Mouse (Mus musculus) neural tube, embryonic 11.5 days (tissue): ENCODE results near the gene Gm2115. TPM values are rescaled to one million over a fixed set of nuclear protein-coding genes. Genes with fewer than 3 reads are reported as not detected.

Source experiments
- ATAC-seq: fragments of 200-750 bp; cut with Nextera tagmentation; 2 replicates; pipeline ENCODE4 v1.8.0; 2017; ENCODE audit warnings: moderate number of reproducible peaks, mild to moderate bottlenecking, moderate TSS enrichment, moderate library complexity; ENCODE audit not compliant: insufficient read depth, low FRiP score, low TSS enrichment
- DNase-seq: peaks from one replicate; pipeline ENCODE4 v3.0.0-alpha.2; 2015; ENCODE audit warnings: low spot score
- H3K27ac ChIP-seq: fragments of 300-500 bp; sonication (generic); 2 replicates; pipeline ENCODE4 v1.5.1; 2014; ENCODE audit warnings: low read depth, mild to moderate bottlenecking, low read length
- H3K27me3 ChIP-seq: fragments of 300-500 bp; sonication (generic); 2 replicates; pipeline ENCODE4 v1.6.1; 2014; ENCODE audit warnings: mild to moderate bottlenecking, low read length, mixed read lengths; ENCODE audit not compliant: control insufficient read depth, insufficient read depth
- H3K36me3 ChIP-seq: fragments of 300-500 bp; sonication (generic); 2 replicates; pipeline ENCODE4 v1.6.1; 2014; ENCODE audit warnings: mild to moderate bottlenecking, low read length, moderate library complexity, mixed read lengths; ENCODE audit not compliant: control insufficient read depth, insufficient read depth
- H3K4me1 ChIP-seq: fragments of 300-500 bp; sonication (generic); 2 replicates; pipeline ENCODE4 v1.6.1; 2014; ENCODE audit warnings: low read length, mixed read lengths; ENCODE audit not compliant: control insufficient read depth, insufficient read depth
- H3K4me2 ChIP-seq: fragments of 300-500 bp; sonication (generic); 2 replicates; pipeline ENCODE4 v1.6.1; 2014; ENCODE audit warnings: low read depth, mild to moderate bottlenecking, moderate library complexity
- H3K4me3 ChIP-seq: fragments of 300-500 bp; sonication (generic); 2 replicates; pipeline ENCODE4 v1.5.1; 2014; ENCODE audit warnings: low read depth, low read length
- H3K9ac ChIP-seq: fragments of 300-500 bp; sonication (generic); 2 replicates; pipeline ENCODE4 v1.6.1; 2014; ENCODE audit warnings: mild to moderate bottlenecking, low read length
- H3K9me3 ChIP-seq: fragments of 300-500 bp; sonication (generic); 2 replicates; pipeline ENCODE4 v1.6.1; 2016; ENCODE audit warnings: low read length; ENCODE audit not compliant: control insufficient read depth
- WGBS: fragments of 180-500 bp; shearing (Covaris S2); extraction: QIAGEN DNeasy Blood & Tissue Kit; methylation state at CpG from one replicate; pipeline ENCODE4 v1.1.7; 2014; 5-methylcytosine and 5-hydroxymethylcytosine counted together
- polyA plus RNA-seq: library from polyadenylated mRNA; unstranded; fragments of >200 nt; fragmentation: Nextera tagmentation; extraction: Ambion mirVana; gene quantifications from 2 replicates; pipeline ENCODE4 v1.2.1, GENCODE M21; 2014

Gene Gm2115
- polyA plus RNA-seq, 1 experiment from 2014 or later: 0.07 TPM

GRCm38 (mm10) chr7:84532795-84533194, 4.0 kb downstream of the Gm2115 start:
- ATAC-seq: no peak
- no peak overlapping the region for H3K4me3 ChIP-seq
- 88% methylated on average over 1 of the region's 1 CpGs for WGBS

DNA sequence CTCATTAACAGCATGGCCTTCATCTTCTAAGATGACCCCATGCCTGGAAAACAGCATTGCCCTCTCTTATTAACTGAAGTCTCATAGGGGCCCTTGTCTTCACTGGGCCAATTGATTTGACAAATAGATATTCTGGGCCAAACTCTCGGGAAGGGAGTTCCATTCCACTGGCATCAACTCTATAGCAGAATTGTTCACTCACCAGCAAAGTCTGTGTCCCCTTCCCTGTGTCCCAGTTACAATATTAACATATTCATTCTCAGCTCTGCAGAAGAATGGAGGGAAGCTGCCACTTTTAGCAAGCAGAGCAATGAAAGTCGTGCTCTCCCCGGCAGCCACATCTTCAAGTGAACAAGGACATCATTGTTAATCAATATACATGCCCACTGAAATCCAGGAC, 5.9 kb downstream of the Gm2115 start:
- Histone ChIP-seq H3K27ac (no peak overlapping the region), H3K4me2 (no peak overlapping the region), H3K4me1 (no peaks in the 10 kb centered on the region), H3K36me3 (no peaks in the 10 kb centered on the region), H3K4me3 (no peak overlapping the region), H3K9me3 (no peaks in the 10 kb centered on the region), H3K27me3 (0 out of 2 replicates have a peak, but pooled peaks cover 7% of the 10 kb centered on the region), H3K9ac (no peak overlapping the region)
- WGBS: 69% methylated on average over 3 of the region's 3 CpGs
- ATAC-seq (no peak), DNase-seq (no peak)

More at GRCm38 (mm10) chr7:84532795-84533194, 4.0 kb downstream of the Gm2115 start:
- Histone ChIP-seq H3K4me1 (no peaks in the 10 kb centered on the region), H3K4me2 (no peak overlapping the region), H3K9ac (no peak overlapping the region), H3K27me3 (peaks cover 14% of the 10 kb centered on the region), H3K9me3 (no peaks in the 10 kb centered on the region), H3K27ac (no peak overlapping the region), H3K36me3 (no peaks in the 10 kb centered on the region)
- DNase-seq: no peak

DNA sequence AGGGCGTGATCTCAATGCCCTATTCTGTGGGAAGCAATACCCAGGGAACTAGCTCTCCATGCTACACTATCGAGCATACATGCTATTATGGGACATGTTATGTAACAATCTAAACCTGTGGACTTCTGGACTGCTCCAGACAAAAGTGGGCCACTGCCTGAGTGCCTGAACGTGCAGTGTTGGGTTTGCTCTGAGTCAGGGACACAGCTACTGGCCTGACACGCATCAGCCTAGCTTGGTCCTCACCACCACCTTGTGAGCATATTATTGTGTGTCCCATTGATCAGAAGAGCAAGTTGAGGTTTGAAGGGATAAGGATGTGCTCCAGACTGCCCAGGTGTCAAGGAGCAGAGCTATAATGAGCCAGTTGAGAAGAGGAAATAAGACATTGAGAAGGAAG, 16.2 kb downstream of the Gm2115 start:
- H3K27ac ChIP-seq: no peak overlapping the region
- H3K4me3 ChIP-seq: no peak overlapping the region
- no peak overlapping the region for H3K4me2 ChIP-seq
- H3K9ac ChIP-seq: no peak overlapping the region
- H3K36me3 ChIP-seq: no peaks in the 10 kb centered on the region
- H3K27me3 ChIP-seq: no peaks in the 10 kb centered on the region
- WGBS: 84% methylated on average over 4 of the region's 4 CpGs
- no peaks in the 10 kb centered on the region for H3K4me1 ChIP-seq
- no peaks in the 10 kb centered on the region for H3K9me3 ChIP-seq
- DNase-seq (no peak), ATAC-seq (no peak)

- peak; percentile 48; the same call in 1 of the 2 replicates for ATAC-seq
- Histone ChIP-seq H3K4me3 (no peak overlapping the region), H3K27ac (no peak overlapping the region), H3K9me3 (no peaks in the 10 kb centered on the region), H3K4me2 (no peak overlapping the region), H3K9ac (no peak overlapping the region), H3K4me1 (no peaks in the 10 kb centered on the region), H3K36me3 (no peaks in the 10 kb centered on the region), H3K27me3 (no peaks in the 10 kb centered on the region)
- DNase-seq: no peak
- 65% methylated on average over 4 of the region's 4 CpGs for WGBS
Observed at GRCm38 (mm10) chr7:84546667-84547066, 17.9 kb downstream of the Gm2115 start.

GRCm38 (mm10) chr7:84551472-84551871, 22.7 kb downstream of the Gm2115 start:
- WGBS: 89% methylated on average over 2 of the region's 2 CpGs
- Histone ChIP-seq H3K9me3 (no peaks in the 10 kb centered on the region), H3K27me3 (no peaks in the 10 kb centered on the region), H3K4me2 (no peak overlapping the region), H3K27ac (no peak overlapping the region), H3K9ac (no peak overlapping the region), H3K4me3 (no peak overlapping the region), H3K4me1 (no peaks in the 10 kb centered on the region), H3K36me3 (no peaks in the 10 kb centered on the region)
- DNase-seq (no peak), ATAC-seq (no peak)

DNA sequence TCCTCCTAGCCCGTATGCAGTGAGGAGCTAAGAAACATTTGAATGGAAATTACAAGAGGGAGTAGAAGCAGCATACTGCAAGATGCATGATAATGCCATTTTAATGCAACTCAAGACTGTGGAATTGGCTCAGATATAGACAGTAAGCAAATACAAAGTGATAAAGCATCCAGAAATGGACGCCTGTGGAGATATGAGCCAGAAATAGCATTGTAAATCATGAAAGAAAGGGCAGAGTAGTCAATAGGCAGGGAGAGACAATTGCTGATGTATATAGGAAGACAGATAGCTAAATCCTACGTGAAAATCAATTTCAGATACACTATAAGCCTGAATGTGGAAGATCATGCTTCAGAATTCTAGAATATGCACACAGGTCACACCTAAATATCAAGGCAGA, 26.5 kb downstream of the Gm2115 start:
- ATAC-seq (no peak), DNase-seq (no peak)
- 73% methylated on average over 3 of the region's 3 CpGs for WGBS
- H3K27ac ChIP-seq: no peak overlapping the region
- no peaks in the 10 kb centered on the region for H3K36me3 ChIP-seq
- H3K4me3 ChIP-seq: no peak overlapping the region
- no peak overlapping the region for H3K9ac ChIP-seq
- no peaks in the 10 kb centered on the region for H3K27me3 ChIP-seq
- H3K9me3 ChIP-seq: no peaks in the 10 kb centered on the region
- H3K4me1 ChIP-seq: no peaks in the 10 kb centered on the region
- H3K4me2 ChIP-seq: no peak overlapping the region

- H3K4me3 ChIP-seq: no peak overlapping the region
- ATAC-seq: no peak
Observed at GRCm38 (mm10) chr7:84557332-84557731, 28.6 kb downstream of the Gm2115 start.

DNA sequence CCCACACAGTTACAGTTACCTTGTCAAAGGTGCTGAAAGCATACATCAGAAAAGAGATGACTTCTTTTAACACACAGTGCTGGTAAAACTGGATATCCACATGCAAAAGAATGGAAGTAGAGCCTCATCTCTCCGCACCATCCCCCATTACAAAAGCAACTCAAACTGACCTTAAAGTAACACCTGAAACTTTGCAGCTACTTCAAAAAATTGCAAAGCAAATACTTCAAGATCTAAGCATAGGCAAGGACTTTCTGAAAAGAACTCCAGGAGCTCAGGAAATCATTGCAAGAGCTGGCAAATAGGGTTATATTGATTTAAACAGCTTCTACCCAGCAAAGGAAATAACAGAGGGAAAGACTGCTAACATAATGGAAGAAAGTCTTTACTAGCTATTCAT, 31.7 kb downstream of the Gm2115 start:
- Histone ChIP-seq H3K9me3 (no peaks in the 10 kb centered on the region), H3K9ac (no peak overlapping the region), H3K27me3 (no peaks in the 10 kb centered on the region), H3K4me3 (no peak overlapping the region), H3K4me1 (no peaks in the 10 kb centered on the region), H3K36me3 (no peaks in the 10 kb centered on the region), H3K27ac (no peak overlapping the region), H3K4me2 (no peak overlapping the region)
- ATAC-seq: no peak
- no peak for DNase-seq
- WGBS: 94% methylated on average over 1 of the region's 1 CpGs

More at GRCm38 (mm10) chr7:84557332-84557731, 28.6 kb downstream of the Gm2115 start:
- Histone ChIP-seq H3K9me3 (no peaks in the 10 kb centered on the region), H3K27me3 (no peaks in the 10 kb centered on the region), H3K9ac (no peak overlapping the region), H3K4me2 (no peak overlapping the region), H3K36me3 (no peaks in the 10 kb centered on the region), H3K27ac (no peak overlapping the region), H3K4me1 (no peaks in the 10 kb centered on the region)
- WGBS: 76% methylated on average over 3 of the region's 3 CpGs
- DNase-seq: no peak

- Histone ChIP-seq H3K27ac (no peak overlapping the region), H3K9me3 (no peaks in the 10 kb centered on the region), H3K4me3 (no peak overlapping the region), H3K27me3 (no peaks in the 10 kb centered on the region), H3K36me3 (no peaks in the 10 kb centered on the region), H3K4me1 (no peaks in the 10 kb centered on the region), H3K9ac (no peak overlapping the region), H3K4me2 (no peak overlapping the region)
- ATAC-seq (no peak), DNase-seq (no peak)
- 87% methylated on average over 3 of the region's 3 CpGs for WGBS
Observed at GRCm38 (mm10) chr7:84564236-84564635, 35.5 kb downstream of the Gm2115 start.
